Mouse (Mus musculus) G1E (cell line): ENCODE measurements around the gene Gse1. TPM values are rescaled to one million over a fixed set of nuclear protein-coding genes. Genes with fewer than 3 reads are reported as not detected.

Source experiments
- ATAC-seq: 2 replicates; pipeline ENCODE4 v1.8.0; 2016; ENCODE audit warnings: mild to moderate bottlenecking; ENCODE audit not compliant: insufficient number of reproducible peaks, poor library complexity, low FRiP score, severe bottlenecking; ENCODE audit errors: extremely low read depth
- DNase-seq: peaks from one replicate; pipeline ENCODE4 v3.0.0; 2012; ENCODE audit warnings: low spot score
- H3K27me3 ChIP-seq: 2 replicates; pipeline ENCODE4 v1.6.1; 2012; ENCODE audit warnings: mild to moderate bottlenecking, low read length, inconsistent platforms; ENCODE audit not compliant: insufficient read depth
- H3K36me3 ChIP-seq: replicated peaks from 2 replicates; pipeline ENCODE3; 2012; ENCODE audit warnings: mild to moderate bottlenecking, inconsistent platforms
- H3K4me1 ChIP-seq: 2 replicates; pipeline ENCODE4 v1.6.1; 2012; ENCODE audit warnings: low read depth, low read length, inconsistent platforms, mixed read lengths; ENCODE audit not compliant: insufficient read depth
- H3K4me3 ChIP-seq: 2 replicates; pipeline ENCODE4 v1.5.1; 2012; ENCODE audit warnings: low read depth, mild to moderate bottlenecking, inconsistent platforms, low read length, moderate library complexity, mixed read lengths
- H3K9me3 ChIP-seq: replicated peaks from 2 replicates; pipeline ENCODE4 v1.6.1; 2012; ENCODE audit warnings: inconsistent platforms
- CTCF ChIP-seq: IDR thresholded peaks from 2 replicates; pipeline ENCODE4 v1.5.1; 2012; ENCODE audit warnings: low read depth, low read length, inconsistent platforms, mixed read lengths
- GATA1 ChIP-seq: IDR thresholded peaks from 2 replicates; pipeline ENCODE4 v1.6.1; 2012; ENCODE audit warnings: borderline replicate concordance, low read length, inconsistent platforms, mixed read lengths
- GATA2 ChIP-seq: IDR thresholded peaks from 2 replicates; pipeline ENCODE4 v1.6.1; 2012; ENCODE audit warnings: low read depth, low read length, inconsistent platforms, borderline replicate concordance
- POLR2AphosphoS5 ChIP-seq: IDR thresholded peaks from 2 replicates; pipeline ENCODE4 v1.6.1; 2012; ENCODE audit warnings: low read depth, low read length, inconsistent platforms; ENCODE audit not compliant: insufficient replicate concordance
- TAL1 ChIP-seq: conservative IDR thresholded peaks from 2 replicates; pipeline ENCODE4 v1.6.1; 2012; ENCODE audit warnings: low read depth, low read length, inconsistent platforms, mixed read lengths
- polyA plus RNA-seq: library from polyadenylated mRNA; stranded (reverse); fragments of >175 nt; gene quantifications from 2 replicates; pipeline ENCODE4 v1.2.3, GENCODE M21; 2012
- total RNA-seq, 2 experiments: library from RNA; stranded (forward) in 1 of 2; stranded (reverse) in 1 of 2; fragments of 200-1000 nt in 1 of 2; fragments of >200 nt in 1 of 2; fragmentation: Nextera tagmentation in 1 of 2; gene quantifications; 2 replicates each; pipeline ENCODE4 v1.2.3; 2014 to 2017

The Gse1 gene
- total and polyA plus RNA-seq, 3 experiments = 6.3 to 106 (median 48.4) TPM

- DNase-seq (no peak), ATAC-seq (no peak)
- Histone ChIP-seq H3K36me3 (no peaks in the 10 kb centered on the region), H3K4me1 (no peaks in the 10 kb centered on the region), H3K4me3 (no peak overlapping the region), H3K9me3 (no peaks in the 10 kb centered on the region), H3K27me3 (peaks cover 3% of the 10 kb centered on the region; the same call in 1 of the 2 replicates)
- TF ChIP-seq CTCF (no peak), GATA1 (no peak), GATA2 (no peak), TAL1 (no peak), POLR2AphosphoS5 (no peak)
These were observed 40.3 kb downstream of the Gse1 start for GRCm38 (mm10) chr8:120268541-120268980.

GRCm38 (mm10) chr8:120270449-120270848, 42.2 kb downstream of the Gse1 start:
- H3K4me3 ChIP-seq = no peak overlapping the region
- H3K9me3 ChIP-seq = no peaks in the 10 kb centered on the region
- H3K4me1 ChIP-seq = no peaks in the 10 kb centered on the region
- ATAC-seq = no peak
- H3K36me3 ChIP-seq = no peaks in the 10 kb centered on the region
- TF ChIP-seq GATA2 (no peak), CTCF (no peak), POLR2AphosphoS5 (no peak), GATA1 (no peak)
- peaks cover 7% of the 10 kb centered on the region; the same call in 1 of the 2 replicates for H3K27me3 ChIP-seq
- no peak for DNase-seq

DNA sequence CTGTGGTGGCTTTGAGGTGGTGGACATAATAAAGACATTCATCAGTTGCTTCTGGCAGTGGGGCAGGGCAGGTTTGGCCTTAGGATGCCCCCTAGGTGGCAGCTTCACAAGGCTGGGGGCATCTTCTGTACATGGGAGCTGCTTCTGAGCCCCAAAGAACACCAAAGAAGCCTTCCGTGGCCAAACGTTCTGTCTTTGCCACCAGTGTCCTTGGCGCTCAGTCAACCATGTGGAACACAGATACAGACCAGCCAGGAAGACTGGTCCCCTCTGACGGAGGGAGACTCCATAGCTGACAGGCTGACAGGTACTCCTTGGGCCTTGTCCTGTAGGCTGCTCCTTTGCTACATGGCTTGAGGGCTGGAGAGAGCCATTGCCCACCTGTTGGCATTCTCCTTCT, 45.2 kb downstream of the Gse1 start:
- peaks cover 19% of the 10 kb centered on the region; the same call in 1 of the 2 replicates for H3K27me3 ChIP-seq
- H3K36me3 ChIP-seq = no peaks in the 10 kb centered on the region
- peaks cover 6% of the 10 kb centered on the region for H3K9me3 ChIP-seq
- H3K4me1 ChIP-seq = no peaks in the 10 kb centered on the region
- TF ChIP-seq GATA1 (no peak), POLR2AphosphoS5 (no peak), GATA2 (no peak), CTCF (no peak), TAL1 (no peak)
- ATAC-seq (no peak), DNase-seq (no peak)
- H3K4me3 ChIP-seq = no peak overlapping the region

GRCm38 (mm10) chr8:120276051-120276890, 48.0 kb downstream of the Gse1 start:
- no peak for TF ChIP-seq GATA1
- no peak for TF ChIP-seq GATA2
- no peak for TF ChIP-seq POLR2AphosphoS5
- no peak for TF ChIP-seq TAL1
- TF ChIP-seq CTCF = no peak
- Histone ChIP-seq H3K4me3 (no peak overlapping the region; the same call in 1 of the 2 replicates), H3K4me1 (no peaks in the 10 kb centered on the region), H3K36me3 (no peaks in the 10 kb centered on the region), H3K27me3 (peaks cover 30% of the 10 kb centered on the region; the same call in 1 of the 2 replicates), H3K9me3 (peaks cover 6% of the 10 kb centered on the region)
- ATAC-seq = peak; percentile 57; the same call in 1 of the 2 replicates
- DNase-seq = no peak

DNA sequence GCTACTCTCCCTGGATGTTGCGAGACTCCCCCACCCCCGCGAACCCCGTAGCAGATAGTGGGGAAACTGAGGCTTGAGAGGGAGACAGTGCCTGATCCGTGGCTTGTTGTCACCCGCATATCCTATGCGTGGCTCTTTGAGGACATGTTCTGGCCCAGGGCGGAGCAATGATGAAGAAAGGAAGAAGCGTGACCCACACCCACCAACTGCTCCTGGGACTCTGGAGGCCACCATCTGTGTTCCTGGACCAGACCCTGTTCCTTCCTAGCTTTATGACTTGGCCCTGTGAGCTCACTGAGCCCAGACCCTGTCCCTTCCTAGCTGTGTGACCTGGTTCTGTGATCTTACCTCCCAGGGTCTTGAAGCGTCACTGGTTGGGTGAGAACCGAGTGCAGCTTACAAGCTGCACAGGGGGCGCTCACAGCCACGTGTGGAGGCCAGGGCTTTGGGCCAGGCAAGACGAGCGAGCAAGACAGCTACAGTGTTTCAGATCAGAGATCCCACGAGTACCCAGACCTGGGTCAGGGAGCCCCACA, 48.7 kb downstream of the Gse1 start:
- no peak for ATAC-seq
- peaks cover 30% of the 10 kb centered on the region; the same call in 1 of the 2 replicates for H3K27me3 ChIP-seq
- DNase-seq = no peak

DNA sequence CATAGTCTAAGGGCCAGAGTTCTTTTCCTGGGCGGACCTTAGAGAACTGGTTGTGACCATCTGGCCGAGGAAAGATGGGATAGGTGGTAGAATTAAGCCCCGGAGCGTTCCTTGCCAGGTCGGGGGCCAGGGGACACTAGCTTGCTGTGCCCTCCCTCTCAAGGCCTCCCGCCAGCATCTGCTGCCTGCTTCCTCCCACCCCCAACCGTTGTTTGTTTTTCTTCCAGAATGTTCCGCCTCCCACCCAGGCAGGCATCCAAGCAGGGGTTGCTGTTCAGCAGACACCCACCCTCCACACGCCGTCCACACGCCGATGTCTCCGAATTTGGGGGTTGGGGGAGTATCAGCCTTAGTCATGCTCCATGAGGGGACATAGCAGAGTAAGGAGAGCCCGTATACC, 49.8 kb downstream of the Gse1 start:
- peaks cover 6% of the 10 kb centered on the region for H3K9me3 ChIP-seq
- DNase-seq = no peak
- no peaks in the 10 kb centered on the region for H3K36me3 ChIP-seq
- H3K4me3 ChIP-seq = no peak overlapping the region
- TF ChIP-seq POLR2AphosphoS5 (no peak), TAL1 (no peak), CTCF (no peak), GATA2 (no peak), GATA1 (no peak)
- no peaks in the 10 kb centered on the region for H3K4me1 ChIP-seq
- peaks cover 30% of the 10 kb centered on the region; the same call in 1 of the 2 replicates for H3K27me3 ChIP-seq
- no peak for ATAC-seq

More for the DNA sequence above, 48.7 kb downstream of the Gse1 start:
- no peak overlapping the region; the same call in 1 of the 2 replicates for H3K4me3 ChIP-seq
- peaks cover 6% of the 10 kb centered on the region for H3K9me3 ChIP-seq
- no peaks in the 10 kb centered on the region for H3K4me1 ChIP-seq
- no peaks in the 10 kb centered on the region for H3K36me3 ChIP-seq
- no peak for TF ChIP-seq GATA2
- no peak for TF ChIP-seq CTCF
- no peak for TF ChIP-seq POLR2AphosphoS5
- no peak for TF ChIP-seq GATA1
- no peak for TF ChIP-seq TAL1
